Mouse (Mus musculus) neural tube, embryonic 13.5 days (tissue): Measurements from ENCODE around the gene Pdzrn3. TPM values are rescaled to one million over a fixed set of nuclear protein-coding genes. Genes with fewer than 3 reads are reported as not detected.
A peak's percentile ranks its signal among the peaks of the same experiment; 100 is the strongest.

Experiments used
- ATAC-seq: fragments of 200-750 bp; cut with Nextera tagmentation; 2 replicates; pipeline ENCODE4 v1.8.0; 2017; ENCODE audit warnings: low read depth, mild to moderate bottlenecking, moderate TSS enrichment, moderate library complexity
- H3K27ac ChIP-seq: fragments of 300-500 bp; sonication (generic); replicated peaks from 2 replicates; pipeline ENCODE4 v1.5.1; 2015; ENCODE audit warnings: moderate library complexity, mild to moderate bottlenecking, inconsistent platforms
- H3K27me3 ChIP-seq: fragments of 300-500 bp; sonication (generic); 2 replicates; pipeline ENCODE4 v1.6.1; 2015; ENCODE audit warnings: mild to moderate bottlenecking, inconsistent platforms
- H3K36me3 ChIP-seq: fragments of 300-500 bp; sonication (generic); 2 replicates; pipeline ENCODE4 v1.6.1; 2015; ENCODE audit warnings: mild to moderate bottlenecking, inconsistent platforms
- H3K4me1 ChIP-seq: fragments of 300-500 bp; sonication (generic); replicated peaks from 2 replicates; pipeline ENCODE4 v1.6.1; 2015; ENCODE audit warnings: inconsistent platforms
- H3K4me2 ChIP-seq: fragments of 300-500 bp; sonication (generic); 2 replicates; pipeline ENCODE4 v1.6.1; 2015; ENCODE audit warnings: inconsistent platforms, mild to moderate bottlenecking, moderate library complexity
- H3K4me3 ChIP-seq: fragments of 300-500 bp; sonication (generic); 2 replicates; pipeline ENCODE4 v1.5.1; 2015; ENCODE audit warnings: mild to moderate bottlenecking, inconsistent platforms
- H3K9ac ChIP-seq: fragments of 300-500 bp; sonication (generic); 2 replicates; pipeline ENCODE4 v1.6.1; 2015; ENCODE audit warnings: moderate library complexity, mild to moderate bottlenecking, inconsistent platforms
- H3K9me3 ChIP-seq: fragments of 300-500 bp; sonication (generic); 2 replicates; pipeline ENCODE4 v1.6.1; 2016; ENCODE audit warnings: inconsistent platforms
- WGBS: fragments of 180-500 bp; shearing (Covaris S2); methylation state at CpG from one replicate; pipeline ENCODE4 v1.1.7; 2015; 5-methylcytosine and 5-hydroxymethylcytosine counted together
- polyA plus RNA-seq: library from polyadenylated mRNA; unstranded; fragments of >200 nt; fragmentation: Nextera tagmentation; extraction: Ambion mirVana; gene quantifications from 2 replicates; pipeline ENCODE4 v1.2.1, GENCODE M21; 2015

Pdzrn3 gene
- polyA plus RNA-seq, 1 experiment from 2014 or later: 25.5 TPM

- H3K9me3 ChIP-seq: no peaks in the 10 kb centered on the region
- WGBS: 60% methylated on average over 7 of the region's 7 CpGs
Observed at GRCm38 (mm10) chr6:101319374-101319967, 58.2 kb downstream of the Pdzrn3 start.

GRCm38 (mm10) chr6:101318530-101318929 is 59.2 kb downstream of the Pdzrn3 start:
- peak overlapping the region; percentile 32; the same call in 1 of the 2 replicates for H3K9ac ChIP-seq
- 25% methylated on average over 6 of the region's 6 CpGs for WGBS
- no peaks in the 10 kb centered on the region for H3K36me3 ChIP-seq
- H3K9me3 ChIP-seq: no peaks in the 10 kb centered on the region
- no peak overlapping the region for H3K4me3 ChIP-seq
- no peak; the same call in 1 of the 2 replicates for ATAC-seq
- peak overlapping the region; percentile 54; the same call in 1 of the 2 replicates for H3K27ac ChIP-seq
- peaks cover 21% of the 10 kb centered on the region for H3K4me1 ChIP-seq
- no peaks in the 10 kb centered on the region for H3K27me3 ChIP-seq
- no peak overlapping the region for H3K4me2 ChIP-seq

More at GRCm38 (mm10) chr6:101319374-101319967, 58.2 kb downstream of the Pdzrn3 start:
- no peak overlapping the region for H3K4me3 ChIP-seq
- peaks cover 21% of the 10 kb centered on the region for H3K4me1 ChIP-seq
- no peak overlapping the region for H3K4me2 ChIP-seq
- no peak for ATAC-seq
- H3K9ac ChIP-seq: no peak overlapping the region
- no peaks in the 10 kb centered on the region for H3K36me3 ChIP-seq
- no peaks in the 10 kb centered on the region for H3K27me3 ChIP-seq
- H3K27ac ChIP-seq: no peak overlapping the region

GRCm38 (mm10) chr6:101311446-101311845 is 66.3 kb downstream of the Pdzrn3 start:
- no peak for ATAC-seq
- Histone ChIP-seq H3K4me1 (peaks cover 25% of the 10 kb centered on the region), H3K36me3 (no peaks in the 10 kb centered on the region), H3K4me3 (no peak overlapping the region), H3K9ac (no peak overlapping the region), H3K27me3 (peaks cover 9% of the 10 kb centered on the region; the same call in 1 of the 2 replicates), H3K9me3 (no peaks in the 10 kb centered on the region), H3K4me2 (no peak overlapping the region), H3K27ac (no peak overlapping the region)
- 67% methylated on average over 6 of the region's 6 CpGs for WGBS

GRCm38 (mm10) chr6:101310491-101310890 is 67.2 kb downstream of the Pdzrn3 start:
- H3K4me2 ChIP-seq: no peak overlapping the region
- H3K4me3 ChIP-seq: no peak overlapping the region
- no peak for ATAC-seq
- no peaks in the 10 kb centered on the region for H3K9me3 ChIP-seq
- H3K4me1 ChIP-seq: peaks cover 24% of the 10 kb centered on the region
- no peak overlapping the region for H3K9ac ChIP-seq
- 84% methylated on average over 9 of the region's 9 CpGs for WGBS
- H3K27ac ChIP-seq: no peak overlapping the region
- no peaks in the 10 kb centered on the region for H3K36me3 ChIP-seq
- H3K27me3 ChIP-seq: peaks cover 12% of the 10 kb centered on the region

GRCm38 (mm10) chr6:101307964-101308531 is 69.6 kb downstream of the Pdzrn3 start:
- Histone ChIP-seq H3K36me3 (no peaks in the 10 kb centered on the region), H3K4me2 (no peak overlapping the region; the same call in 1 of the 2 replicates), H3K27me3 (peaks cover 12% of the 10 kb centered on the region), H3K9me3 (no peaks in the 10 kb centered on the region), H3K4me3 (no peak overlapping the region), H3K9ac (no peak overlapping the region), H3K4me1 (peaks cover 24% of the 10 kb centered on the region), H3K27ac (0 out of 2 replicates have a peak overlapping the region, but pooled peaks have one; percentile 30)
- 14% methylated on average over 11 of the region's 11 CpGs for WGBS
- peak; percentile 76 for ATAC-seq

- H3K27me3 ChIP-seq: peaks cover 12% of the 10 kb centered on the region
- no peak overlapping the region for H3K4me2 ChIP-seq
- WGBS: 78% methylated on average over 7 of the region's 7 CpGs
- no peak overlapping the region for H3K9ac ChIP-seq
- no peak for ATAC-seq
- no peak overlapping the region for H3K4me3 ChIP-seq
- H3K27ac ChIP-seq: no peak overlapping the region
- peaks cover 24% of the 10 kb centered on the region for H3K4me1 ChIP-seq
- H3K9me3 ChIP-seq: no peaks in the 10 kb centered on the region
- H3K36me3 ChIP-seq: no peaks in the 10 kb centered on the region
Observed at GRCm38 (mm10) chr6:101306834-101307233, 70.9 kb downstream of the Pdzrn3 start.

- ATAC-seq: no peak
- peaks cover 20% of the 10 kb centered on the region for H3K4me1 ChIP-seq
- no peak overlapping the region for H3K4me3 ChIP-seq
- peaks cover 12% of the 10 kb centered on the region for H3K27me3 ChIP-seq
- 94% methylated on average over 6 of the region's 6 CpGs for WGBS
- H3K9me3 ChIP-seq: no peaks in the 10 kb centered on the region
- no peak overlapping the region for H3K4me2 ChIP-seq
- no peak overlapping the region for H3K9ac ChIP-seq
- H3K36me3 ChIP-seq: no peaks in the 10 kb centered on the region
- H3K27ac ChIP-seq: no peak overlapping the region
Observed at GRCm38 (mm10) chr6:101305543-101305942, 72.2 kb downstream of the Pdzrn3 start.

GRCm38 (mm10) chr6:101303959-101304738 is 73.5 kb downstream of the Pdzrn3 start:
- Histone ChIP-seq H3K27ac (no peak overlapping the region), H3K9ac (no peak overlapping the region), H3K27me3 (peaks cover 7% of the 10 kb centered on the region), H3K4me1 (peaks cover 18% of the 10 kb centered on the region), H3K4me2 (no peak overlapping the region), H3K9me3 (no peaks in the 10 kb centered on the region), H3K36me3 (no peaks in the 10 kb centered on the region), H3K4me3 (no peak overlapping the region)
- WGBS: 90% methylated on average over 11 of the region's 11 CpGs
- no peak for ATAC-seq

- Histone ChIP-seq H3K36me3 (no peaks in the 10 kb centered on the region), H3K4me3 (no peak overlapping the region), H3K27ac (no peak overlapping the region), H3K9ac (no peak overlapping the region), H3K4me2 (no peak overlapping the region), H3K4me1 (peaks cover 16% of the 10 kb centered on the region), H3K27me3 (peaks cover 7% of the 10 kb centered on the region), H3K9me3 (no peaks in the 10 kb centered on the region)
- 97% methylated on average over 1 of the region's 1 CpGs for WGBS
- no peak for ATAC-seq
Observed at GRCm38 (mm10) chr6:101303501-101303900, 74.2 kb downstream of the Pdzrn3 start.

- Histone ChIP-seq H3K9me3 (no peaks in the 10 kb centered on the region), H3K9ac (no peak overlapping the region), H3K4me3 (no peak overlapping the region), H3K27ac (no peak overlapping the region), H3K36me3 (no peaks in the 10 kb centered on the region), H3K4me2 (no peak overlapping the region), H3K27me3 (peaks cover 2% of the 10 kb centered on the region; the same call in 1 of the 2 replicates), H3K4me1 (peaks cover 8% of the 10 kb centered on the region; the same call in 1 of the 2 replicates)
- ATAC-seq: no peak
- 80% methylated on average over 8 of the region's 8 CpGs for WGBS
Observed at GRCm38 (mm10) chr6:101301154-101301553, 76.5 kb downstream of the Pdzrn3 start.

- ATAC-seq: no peak
- H3K9me3 ChIP-seq: no peaks in the 10 kb centered on the region
- no peak overlapping the region for H3K4me3 ChIP-seq
- WGBS: 98% methylated on average over 2 of the region's 2 CpGs
- no peak overlapping the region for H3K27ac ChIP-seq
- H3K27me3 ChIP-seq: no peaks in the 10 kb centered on the region
- H3K4me1 ChIP-seq: peaks cover 15% of the 10 kb centered on the region
- H3K36me3 ChIP-seq: no peaks in the 10 kb centered on the region
- H3K4me2 ChIP-seq: no peak overlapping the region
- H3K9ac ChIP-seq: no peak overlapping the region
Observed at GRCm38 (mm10) chr6:101299434-101299833, 78.3 kb downstream of the Pdzrn3 start.
